In the genomic region with DNA sequence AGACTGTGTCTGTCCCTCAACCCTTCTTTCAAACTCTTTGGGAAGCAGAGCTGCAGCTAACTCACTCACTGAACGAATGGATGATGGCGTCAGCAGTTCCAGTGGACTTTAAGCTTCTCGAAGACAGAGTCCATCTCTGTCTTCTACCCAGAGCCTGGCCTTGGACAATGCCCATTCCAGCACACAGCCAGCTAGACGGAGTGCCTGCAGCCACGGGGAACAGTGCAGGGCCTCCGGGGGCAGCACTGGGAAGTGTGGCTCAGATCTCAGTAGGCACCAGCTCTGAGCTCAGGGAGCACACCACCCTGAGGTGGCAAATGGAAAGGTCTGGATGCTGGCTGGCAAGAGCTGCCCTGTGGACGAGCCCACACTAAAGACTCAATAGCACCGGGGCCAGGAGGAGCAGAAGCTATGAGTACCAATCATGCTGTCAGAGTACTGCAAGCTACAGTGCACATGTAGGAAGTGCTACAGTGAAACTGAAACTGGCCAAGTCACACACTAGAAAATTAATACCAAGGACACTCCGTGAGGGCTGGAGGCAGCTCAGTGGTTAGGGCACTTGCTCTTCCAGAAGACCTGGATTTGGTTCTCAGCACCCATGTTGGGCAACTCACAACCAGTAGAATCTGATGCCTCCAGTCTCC, we compare ENCODE assay signal across 12 mouse cellular contexts. TPM values are rescaled to one million over a fixed set of nuclear protein-coding genes. Genes with fewer than 3 reads are reported as not detected.
DNase-seq lines count a peak whose midpoint lies in the region; ATAC-seq and TF ChIP-seq lines count a peak whose summit lies in the region.
"Had no signal": no experiment of that assay in that cellular context is flagged by ENCODE, and none has a peak within 500 bp of the region (broad histone marks: within the 10 kb centered on the region; RNA-seq: fewer than 3 reads in every experiment).

No protein-coding gene starts in this region.

- peak; percentile 23 for TF ChIP-seq CTCF in layer of hippocampus, adult 2 months (conservative IDR thresholded peaks at IDR 0.05)
- TF ChIP-seq CTCF in kidney, postnatal 0 days (IDR thresholded peaks at IDR 0.05; ENCODE audit: low read depth): peak; percentile 44; the same call in 1 of the 2 replicates

- H3K4me2 ChIP-seq in kidney, postnatal 0 days (ENCODE audit: low read length): no peak overlapping the region
- H3K4me2 ChIP-seq: limb, embryonic 12.5 days; neural tube, embryonic 12.5 days had no signal

- H3K27me3 ChIP-seq in kidney, postnatal 0 days (ENCODE audit: insufficient read depth, low read length): no peaks in the 10 kb centered on the region
- H3K27me3 ChIP-seq: limb, embryonic 12.5 days; neural tube, embryonic 12.5 days had no signal

- no peak overlapping the region for H3K27ac ChIP-seq in layer of hippocampus, adult 2 months
- no peak overlapping the region for H3K27ac ChIP-seq in kidney, postnatal 0 days
- H3K27ac ChIP-seq: limb, embryonic 12.5 days; neural tube, embryonic 12.5 days had no signal

- no peak overlapping the region for H3K4me3 ChIP-seq in layer of hippocampus, adult 2 months
- no peak overlapping the region for H3K4me3 ChIP-seq in kidney, postnatal 0 days (replicated peaks; ENCODE audit: low read depth, low read length)
- H3K4me3 ChIP-seq: limb, embryonic 12.5 days; neural tube, embryonic 12.5 days had no signal

- H3K9ac ChIP-seq in kidney, postnatal 0 days (ENCODE audit: low read depth, low read length): no peak overlapping the region
- H3K9ac ChIP-seq: limb, embryonic 12.5 days; neural tube, embryonic 12.5 days had no signal

- no peak for DNase-seq in layer of hippocampus, adult 2 months (ENCODE audit: low spot score in 2 of 2)
- DNase-seq in layer of hippocampus, postnatal 36 days: no peak
- peak; percentile 24 for DNase-seq in kidney, postnatal 0 days (ENCODE audit: low spot score)
- no peak for DNase-seq in left cerebral cortex, adult 18-20 months (ENCODE audit: low spot score in 2 of 2)
- DNase-seq in Muller cell, postnatal 12 days (ENCODE audit: inconsistent ontology term): no peak
- DNase-seq: cerebellum, adult 18-20 months; right cerebral cortex, postnatal 25 days had no signal

- no peaks in the 10 kb centered on the region for H3K9me3 ChIP-seq in kidney, postnatal 0 days (replicated peaks; ENCODE audit: low read length)
- H3K9me3 ChIP-seq: limb, embryonic 12.5 days; neural tube, embryonic 12.5 days had no signal

- no peaks in the 10 kb centered on the region for H3K4me1 ChIP-seq in kidney, postnatal 0 days (replicated peaks; ENCODE audit: insufficient read depth, low read length)
- H3K4me1 ChIP-seq: limb, embryonic 12.5 days; neural tube, embryonic 12.5 days had no signal

- peak; percentile 75 for ATAC-seq in granulocyte monocyte progenitor cell, adult 5-6 weeks (replicated peaks; ENCODE audit: poor library complexity, severe bottlenecking)
- no peak; the same call in 1 of the 2 replicates for ATAC-seq in kidney, postnatal 0 days (replicated peaks; ENCODE audit: low FRiP score, low read depth)
- peak; percentile 42; the same call in 1 of the 2 replicates for ATAC-seq in monocyte, adult 5-6 weeks (replicated peaks; ENCODE audit: insufficient number of reproducible peaks, low FRiP score, low TSS enrichment, poor library complexity, severe bottlenecking)

- peaks cover 38% of the 10 kb centered on the region for H3K36me3 ChIP-seq in kidney, postnatal 0 days (ENCODE audit: insufficient read depth, low read length)

- WGBS in kidney, postnatal 0 days: 71% methylated on average over 9 of the region's 9 CpGs

RNA-seq across cellular contexts. Expression of gene Mxd1, which starts 14.6 kb away (rescaled TPM):
- 10 to 100 TPM; 17.9 to 20.7 TPM for total RNA-seq in layer of hippocampus, adult 2 months (2021)
- total RNA-seq in layer of hippocampus, postnatal 36 days (2021): 10 to 100 TPM; 20.7 to 28.7 TPM
- total RNA-seq in granulocyte monocyte progenitor cell, adult 5-6 weeks (2014; fragmentation: Nextera tagmentation): 5.3 and 7.3 TPM in 2 replicates
- total RNA-seq in granulocyte monocyte progenitor cell, adult 5-6 weeks (2017): 16.3 and 20.0 TPM in 2 replicates
- 6.4 and 7.7 TPM in 2 replicates for polyA plus RNA-seq in kidney, postnatal 0 days (2015; fragmentation: Nextera tagmentation; extraction: Ambion mirVana)
- 87.4 to 128 TPM (median 90.9 TPM) in 3 replicates for total RNA-seq in monocyte, adult 5-6 weeks (2017)
- 10 to 100 TPM; 21.7 to 24.9 TPM for total RNA-seq in left cerebral cortex, adult 18-20 months (2021)

RNA-seq across cellular contexts. Expression of gene Asprv1, which starts 26.4 kb away (rescaled TPM):
- total RNA-seq in layer of hippocampus, adult 2 months (2021): 1 to 10 TPM; 1.2 to 1.9 TPM
- total RNA-seq in layer of hippocampus, postnatal 36 days (2021): 1 to 10 TPM in 1 of 2 experiments, under 1 TPM in 1; 0.88 to 1.7 TPM
- not detected in 2 replicates for total RNA-seq in granulocyte monocyte progenitor cell, adult 5-6 weeks (2014; fragmentation: Nextera tagmentation)
- 0.98 TPM in 1 of 2 replicates, not detected in the other for total RNA-seq in granulocyte monocyte progenitor cell, adult 5-6 weeks (2017)
- 1.7 and 1.8 TPM in 2 replicates for polyA plus RNA-seq in kidney, postnatal 0 days (2015; fragmentation: Nextera tagmentation; extraction: Ambion mirVana)
- total RNA-seq in monocyte, adult 5-6 weeks (2017): 0.29 to 0.96 TPM in 2 of 3 replicates, not detected in the other
- 1 to 10 TPM; 1.4 to 1.7 TPM for total RNA-seq in left cerebral cortex, adult 18-20 months (2021)
- total RNA-seq: gastrocnemius, adult 8-10 months had no signal

RNA-seq across cellular contexts. Expression of gene Snrnp27, which starts 29.9 kb away (rescaled TPM):
- 10 to 100 TPM; 60.6 to 60.8 TPM for total RNA-seq in layer of hippocampus, adult 2 months (2021)
- total RNA-seq in layer of hippocampus, postnatal 36 days (2021): 10 to 100 TPM; 59.1 to 62.8 TPM
- 58.6 and 108 TPM in 2 replicates for total RNA-seq in granulocyte monocyte progenitor cell, adult 5-6 weeks (2014; fragmentation: Nextera tagmentation)
- total RNA-seq in granulocyte monocyte progenitor cell, adult 5-6 weeks (2017): 112 and 131 TPM in 2 replicates
- 120 and 123 TPM in 2 replicates for polyA plus RNA-seq in kidney, postnatal 0 days (2015; fragmentation: Nextera tagmentation; extraction: Ambion mirVana)
- total RNA-seq in monocyte, adult 5-6 weeks (2017): 67.2 to 70.2 TPM (median 68.0 TPM) in 3 replicates
- 10 to 100 TPM; 56.8 to 62.2 TPM for total RNA-seq in left cerebral cortex, adult 18-20 months (2021)
